Comparison of ENCODE assay signal across 8 mouse cellular contexts in the genomic region with DNA sequence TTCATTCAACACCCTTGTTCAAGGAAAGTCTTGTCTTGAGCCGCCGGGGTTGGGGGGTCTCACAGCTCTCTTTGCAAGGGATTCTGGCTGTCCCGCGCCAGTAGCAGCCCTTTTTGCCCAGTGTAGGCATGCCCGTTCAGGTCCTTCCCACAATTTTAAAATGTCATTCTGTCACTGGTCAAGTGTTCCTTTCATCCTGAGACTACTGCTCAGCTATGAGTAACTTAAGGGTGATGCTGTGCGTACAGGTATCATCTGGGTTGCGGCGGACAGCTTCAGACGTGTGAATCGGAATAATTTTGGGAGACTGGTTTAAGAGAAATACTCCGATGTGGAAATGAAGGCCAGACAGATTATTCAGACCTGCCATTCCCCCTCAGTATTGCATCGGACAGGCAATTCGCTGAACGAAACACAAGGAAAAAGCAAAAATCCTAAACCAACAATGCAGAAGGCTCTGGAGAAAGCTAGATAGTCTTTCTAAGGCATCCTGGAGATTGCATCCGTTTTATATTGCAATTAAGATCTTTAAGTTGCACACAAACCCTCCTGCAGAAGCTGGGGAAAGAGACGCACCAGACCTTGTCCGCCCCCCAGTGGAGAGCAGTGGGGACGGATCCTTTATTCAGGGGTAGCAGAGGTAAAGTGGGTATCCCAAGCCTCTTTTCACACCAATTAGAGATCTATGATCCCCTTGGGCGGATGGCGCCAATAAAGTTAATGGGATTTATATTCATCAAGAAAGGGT.
A peak's percentile ranks its signal among the peaks of the same experiment; 100 is the strongest.
DNase-seq lines count a peak whose midpoint lies in the region; ATAC-seq lines count a peak whose summit lies in the region.

No protein-coding gene starts in this region.

- peak; percentile 20 to 29 for DNase-seq in B cell, adult 2 months
- DNase-seq in adrenal gland, adult 18-20 months (ENCODE audit: low spot score in 2 of 2) = peak; percentile 31 to 42
- DNase-seq in embryo, embryonic 11.5 days (ENCODE audit: low read depth, low spot score) = peak; percentile 56
- peak; percentile 38 for DNase-seq in liver
- DNase-seq in telencephalon, adult 2 months (ENCODE audit: low read depth, low spot score) = peak; percentile 32

- H3K27ac ChIP-seq in heart, embryonic 12.5 days (ENCODE audit: poor library complexity, severe bottlenecking) = peak overlapping the region; percentile 68
- peak overlapping the region; percentile 17; the same call in 1 of the 2 replicates for H3K27ac ChIP-seq in kidney, embryonic 16.5 days (ENCODE audit: low read length)
- H3K27ac ChIP-seq in midbrain, embryonic 15.5 days = peak overlapping the region; percentile 88

- ATAC-seq in heart, embryonic 12.5 days (ENCODE audit: insufficient number of reproducible peaks, low FRiP score) = peak; percentile 76
- peak; percentile 76 for ATAC-seq in kidney, embryonic 16.5 days (ENCODE audit: low FRiP score, low TSS enrichment)
- ATAC-seq in midbrain, embryonic 15.5 days (replicated peaks) = peak; percentile 89

- H3K4me1 ChIP-seq in heart, embryonic 12.5 days (replicated peaks) = peaks cover 29% of the 10 kb centered on the region
- H3K4me1 ChIP-seq in kidney, embryonic 16.5 days (ENCODE audit: insufficient read depth, low read length) = peaks cover 20% of the 10 kb centered on the region
- peaks cover 24% of the 10 kb centered on the region for H3K4me1 ChIP-seq in midbrain, embryonic 15.5 days

- H3K27me3 ChIP-seq in heart, embryonic 12.5 days (replicated peaks) = no peaks in the 10 kb centered on the region
- no peaks in the 10 kb centered on the region for H3K27me3 ChIP-seq in kidney, embryonic 16.5 days (ENCODE audit: insufficient read depth, low read length)
- no peaks in the 10 kb centered on the region for H3K27me3 ChIP-seq in midbrain, embryonic 15.5 days (replicated peaks)

- peak overlapping the region; percentile 77 for H3K9ac ChIP-seq in heart, embryonic 12.5 days
- H3K9ac ChIP-seq in kidney, embryonic 16.5 days (replicated peaks; ENCODE audit: low read length) = peak overlapping the region; percentile 63
- H3K9ac ChIP-seq in midbrain, embryonic 15.5 days = peak overlapping the region; percentile 62

- peak overlapping the region; percentile 61 for H3K4me3 ChIP-seq in heart, embryonic 12.5 days
- H3K4me3 ChIP-seq in kidney, embryonic 16.5 days (ENCODE audit: low read length) = peak overlapping the region; percentile 45
- H3K4me3 ChIP-seq in midbrain, embryonic 15.5 days = peak overlapping the region; percentile 41

- 6% methylated on average over 20 of the region's 20 CpGs for WGBS in heart, embryonic 12.5 days
- 6% methylated on average over 20 of the region's 20 CpGs for WGBS in kidney, embryonic 16.5 days
- WGBS in midbrain, embryonic 15.5 days = 2% methylated on average over 20 of the region's 20 CpGs

- no peaks in the 10 kb centered on the region for H3K36me3 ChIP-seq in heart, embryonic 12.5 days
- H3K36me3 ChIP-seq in kidney, embryonic 16.5 days (ENCODE audit: insufficient read depth, low read length) = no peaks in the 10 kb centered on the region
- no peaks in the 10 kb centered on the region for H3K36me3 ChIP-seq in midbrain, embryonic 15.5 days (replicated peaks)

- no peaks in the 10 kb centered on the region for H3K9me3 ChIP-seq in heart, embryonic 12.5 days (replicated peaks)
- no peaks in the 10 kb centered on the region for H3K9me3 ChIP-seq in kidney, embryonic 16.5 days (ENCODE audit: low read length)
- H3K9me3 ChIP-seq in midbrain, embryonic 15.5 days = no peaks in the 10 kb centered on the region

- peak overlapping the region; percentile 85 for H3K4me2 ChIP-seq in heart, embryonic 12.5 days
- H3K4me2 ChIP-seq in kidney, embryonic 16.5 days (replicated peaks; ENCODE audit: low read depth, low read length) = peak overlapping the region; percentile 61
- peak overlapping the region; percentile 56 for H3K4me2 ChIP-seq in midbrain, embryonic 15.5 days

Comparison
In these comparisons a context has a peak if more than half of its experiments do, and no peak if none do; other contexts are left out.
1. Peak in every context shown above with its lines: DNase-seq, ATAC-seq, H3K4me3 ChIP-seq and H3K27ac ChIP-seq.
2. H3K27ac ChIP-seq: peak in every context shown above with its lines; median percentile 88 in midbrain, embryonic 15.5 days; 68 in heart, embryonic 12.5 days; 17 in kidney, embryonic 16.5 days.